Mouse (Mus musculus) heart, embryonic 13.5 days (tissue): Measurements from ENCODE around the gene Nacc1. TPM values are rescaled to one million over a fixed set of nuclear protein-coding genes. Genes with fewer than 3 reads are reported as not detected.

Experiments used
- ATAC-seq: fragments of 200-750 bp; cut with Nextera tagmentation; 2 replicates; pipeline ENCODE4 v1.8.0; 2017; ENCODE audit warnings: moderate TSS enrichment; ENCODE audit not compliant: insufficient number of reproducible peaks, low FRiP score, low TSS enrichment; ENCODE audit errors: extremely low read depth
- H3K27ac ChIP-seq: fragments of 300-500 bp; sonication (generic); replicated peaks from 2 replicates; pipeline ENCODE4 v1.5.1; 2015; ENCODE audit warnings: moderate library complexity, mild to moderate bottlenecking, inconsistent platforms
- H3K27me3 ChIP-seq: fragments of 300-500 bp; sonication (generic); replicated peaks from 2 replicates; pipeline ENCODE4 v1.6.1; 2015; ENCODE audit warnings: mild to moderate bottlenecking, inconsistent platforms
- H3K36me3 ChIP-seq: fragments of 300-500 bp; sonication (generic); 2 replicates; pipeline ENCODE4 v1.6.1; 2015; ENCODE audit warnings: mild to moderate bottlenecking, inconsistent platforms
- H3K4me1 ChIP-seq: fragments of 300-500 bp; sonication (generic); 2 replicates; pipeline ENCODE4 v1.6.1; 2015; ENCODE audit warnings: inconsistent platforms
- H3K4me2 ChIP-seq: fragments of 300-500 bp; sonication (generic); 2 replicates; pipeline ENCODE4 v1.6.1; 2015; ENCODE audit warnings: inconsistent platforms, mild to moderate bottlenecking, moderate library complexity
- H3K4me3 ChIP-seq: fragments of 300-500 bp; sonication (generic); 2 replicates; pipeline ENCODE4 v1.5.1; 2015; ENCODE audit warnings: moderate library complexity, mild to moderate bottlenecking, inconsistent platforms
- H3K9ac ChIP-seq: fragments of 300-500 bp; sonication (generic); 2 replicates; pipeline ENCODE4 v1.6.1; 2015; ENCODE audit warnings: inconsistent platforms, mild to moderate bottlenecking, moderate library complexity
- H3K9me3 ChIP-seq: fragments of 300-500 bp; sonication (generic); 2 replicates; pipeline ENCODE4 v1.6.1; 2016; ENCODE audit warnings: inconsistent platforms
- WGBS: fragments of 180-500 bp; shearing (Covaris S2); methylation state at CpG from one replicate; pipeline ENCODE4 v1.1.7; 2015; ENCODE audit warnings: mixed read lengths; 5-methylcytosine and 5-hydroxymethylcytosine counted together
- polyA plus RNA-seq: library from polyadenylated mRNA; unstranded; fragments of >200 nt; fragmentation: Nextera tagmentation; extraction: Ambion mirVana; gene quantifications from 2 replicates; pipeline ENCODE4 v1.2.1, GENCODE M21; 2015

Gene Nacc1
- polyA plus RNA-seq, 1 experiment from 2014 or later: 15.7 TPM

GRCm38 (mm10) chr8:84725941-84726259, 38.2 kb upstream of the Nacc1 start:
- Histone ChIP-seq H3K27ac (peak overlapping the region; percentile 94), H3K9ac (peak overlapping the region; percentile 74), H3K36me3 (peaks cover 45% of the 10 kb centered on the region), H3K4me3 (peak overlapping the region; percentile 10; the same call in 1 of the 2 replicates), H3K4me1 (peaks cover 98% of the 10 kb centered on the region), H3K9me3 (no peaks in the 10 kb centered on the region), H3K27me3 (no peaks in the 10 kb centered on the region; the same call in 1 of the 2 replicates), H3K4me2 (peak overlapping the region; percentile 62)
- WGBS: 22% methylated on average over 3 of the region's 3 CpGs
- ATAC-seq: no peak

- Histone ChIP-seq H3K27me3 (peaks cover 3% of the 10 kb centered on the region; the same call in 1 of the 2 replicates), H3K9ac (peak overlapping the region; percentile 74), H3K27ac (peak overlapping the region; percentile 94), H3K36me3 (peaks cover 50% of the 10 kb centered on the region), H3K9me3 (no peaks in the 10 kb centered on the region), H3K4me1 (peaks cover 97% of the 10 kb centered on the region), H3K4me3 (peak overlapping the region; percentile 10), H3K4me2 (peak overlapping the region; percentile 62)
- WGBS: 51% methylated on average over 10 of the region's 10 CpGs
- no peak for ATAC-seq
Measured at GRCm38 (mm10) chr8:84725246-84725940, 37.7 kb upstream of the Nacc1 start.

GRCm38 (mm10) chr8:84724683-84725082, 37.0 kb upstream of the Nacc1 start:
- H3K27me3 ChIP-seq: peaks cover 10% of the 10 kb centered on the region; the same call in 1 of the 2 replicates
- peak overlapping the region; percentile 10 for H3K4me3 ChIP-seq
- H3K9ac ChIP-seq: peak overlapping the region; percentile 74
- peak overlapping the region; percentile 62 for H3K4me2 ChIP-seq
- WGBS: 50% methylated on average over 9 of the region's 9 CpGs
- peak overlapping the region; percentile 94 for H3K27ac ChIP-seq
- no peaks in the 10 kb centered on the region for H3K9me3 ChIP-seq
- ATAC-seq: no peak
- peaks cover 97% of the 10 kb centered on the region for H3K4me1 ChIP-seq
- peaks cover 57% of the 10 kb centered on the region for H3K36me3 ChIP-seq

GRCm38 (mm10) chr8:84723571-84723900, 35.9 kb upstream of the Nacc1 start:
- H3K4me1 ChIP-seq: peaks cover 95% of the 10 kb centered on the region
- peaks cover 63% of the 10 kb centered on the region for H3K36me3 ChIP-seq

GRCm38 (mm10) chr8:84722850-84723570, 35.3 kb upstream of the Nacc1 start, which contains the start of gene G430095P16Rik:
TSS of gene G430095P16Rik (plus strand) at chr8:84723007.
- Histone ChIP-seq H3K9me3 (no peaks in the 10 kb centered on the region), H3K27ac (peak within 1 kb of the TSS; percentile 94), H3K4me3 (peak within 1 kb of the TSS; percentile 35), H3K4me2 (peak within 1 kb of the TSS; percentile 62), H3K27me3 (peaks cover 17% of the 10 kb centered on the region), H3K9ac (peak within 1 kb of the TSS; percentile 74), H3K4me1 (peaks cover 90% of the 10 kb centered on the region), H3K36me3 (peaks cover 66% of the 10 kb centered on the region)
- 10% methylated on average over 10 of the region's 10 CpGs for WGBS
- peak; percentile 79 for ATAC-seq

More at GRCm38 (mm10) chr8:84723571-84723900, 35.9 kb upstream of the Nacc1 start:
- H3K27me3 ChIP-seq: peaks cover 13% of the 10 kb centered on the region; the same call in 1 of the 2 replicates
- peak overlapping the region; percentile 62 for H3K4me2 ChIP-seq
- peak overlapping the region; percentile 74 for H3K9ac ChIP-seq
- H3K27ac ChIP-seq: peak overlapping the region; percentile 94
- peak; percentile 45; the same call in 1 of the 2 replicates for ATAC-seq
- peak overlapping the region; percentile 35 for H3K4me3 ChIP-seq
- H3K9me3 ChIP-seq: no peaks in the 10 kb centered on the region
- WGBS: 32% methylated on average over 7 of the region's 7 CpGs

GRCm38 (mm10) chr8:84722530-84722849, 34.8 kb upstream of the Nacc1 start:
- H3K4me3 ChIP-seq: peak overlapping the region; percentile 35
- peak overlapping the region; percentile 74 for H3K9ac ChIP-seq
- no peaks in the 10 kb centered on the region for H3K9me3 ChIP-seq
- H3K27me3 ChIP-seq: peaks cover 23% of the 10 kb centered on the region
- H3K4me1 ChIP-seq: peaks cover 85% of the 10 kb centered on the region
- 54% methylated on average over 6 of the region's 6 CpGs for WGBS
- H3K27ac ChIP-seq: peak overlapping the region; percentile 94
- ATAC-seq: 0 out of 2 replicates have a peak, but pooled peaks have one; percentile 12
- peaks cover 67% of the 10 kb centered on the region for H3K36me3 ChIP-seq
- H3K4me2 ChIP-seq: peak overlapping the region; percentile 62

GRCm38 (mm10) chr8:84718959-84719690, 31.5 kb upstream of the Nacc1 start:
- no peak for ATAC-seq
- Histone ChIP-seq H3K4me1 (peaks cover 71% of the 10 kb centered on the region), H3K9ac (peak overlapping the region; percentile 2; the same call in 1 of the 2 replicates)

GRCm38 (mm10) chr8:84718476-84718875, 30.8 kb upstream of the Nacc1 start:
- no peak overlapping the region for H3K4me3 ChIP-seq
- 87% methylated on average over 5 of the region's 5 CpGs for WGBS
- H3K4me1 ChIP-seq: peaks cover 71% of the 10 kb centered on the region
- no peak for ATAC-seq
- no peak overlapping the region for H3K4me2 ChIP-seq
- H3K36me3 ChIP-seq: peaks cover 53% of the 10 kb centered on the region
- H3K27me3 ChIP-seq: peaks cover 57% of the 10 kb centered on the region
- peak overlapping the region; percentile 2; the same call in 1 of the 2 replicates for H3K9ac ChIP-seq
- no peak overlapping the region for H3K27ac ChIP-seq
- no peaks in the 10 kb centered on the region for H3K9me3 ChIP-seq

More at GRCm38 (mm10) chr8:84718959-84719690, 31.5 kb upstream of the Nacc1 start:
- no peak overlapping the region for H3K4me2 ChIP-seq
- no peak overlapping the region; the same call in 1 of the 2 replicates for H3K27ac ChIP-seq
- peaks cover 49% of the 10 kb centered on the region for H3K36me3 ChIP-seq
- H3K27me3 ChIP-seq: peaks cover 51% of the 10 kb centered on the region
- H3K9me3 ChIP-seq: no peaks in the 10 kb centered on the region
- 73% methylated on average over 5 of the region's 5 CpGs for WGBS
- H3K4me3 ChIP-seq: no peak overlapping the region

- Histone ChIP-seq H3K27me3 (peaks cover 61% of the 10 kb centered on the region), H3K4me3 (no peak overlapping the region), H3K9ac (0 out of 2 replicates have a peak overlapping the region, but pooled peaks have one; percentile 10), H3K9me3 (no peaks in the 10 kb centered on the region), H3K4me1 (peaks cover 70% of the 10 kb centered on the region), H3K27ac (peak overlapping the region; percentile 20; the same call in 1 of the 2 replicates), H3K36me3 (peaks cover 48% of the 10 kb centered on the region), H3K4me2 (no peak overlapping the region)
- ATAC-seq: no peak
- WGBS: 92% methylated on average over 11 of the region's 11 CpGs
Measured at GRCm38 (mm10) chr8:84716790-84717189, 29.1 kb upstream of the Nacc1 start.

GRCm38 (mm10) chr8:84715893-84716468, 28.3 kb upstream of the Nacc1 start:
- peak overlapping the region; percentile 10; the same call in 1 of the 2 replicates for H3K4me3 ChIP-seq
- H3K27ac ChIP-seq: no peak overlapping the region
- no peaks in the 10 kb centered on the region for H3K9me3 ChIP-seq
- ATAC-seq: no peak
- H3K36me3 ChIP-seq: peaks cover 42% of the 10 kb centered on the region
- peak overlapping the region; percentile 50 for H3K9ac ChIP-seq
- 16% methylated on average over 27 of the region's 27 CpGs for WGBS
- peaks cover 71% of the 10 kb centered on the region for H3K4me1 ChIP-seq
- peak overlapping the region; percentile 49 for H3K4me2 ChIP-seq
- H3K27me3 ChIP-seq: peaks cover 61% of the 10 kb centered on the region
